Mouse (Mus musculus) thymus, postnatal 36 days (tissue): ENCODE measurements around the gene Olfr1261.

Experiments used
- DNase-seq, 2 experiments: peaks; one replicate each; pipeline ENCODE4 v3.0.0; 2022; ENCODE audit warnings: mixed read lengths in 2 of 2

Gene Olfr1261

GRCm38 (mm10) chr2:89990921-89991320, at the start of gene Olfr1261:
TSS of gene Olfr1261 (plus strand) at chr2:89991221.
- DNase-seq = no peak

- no peak for DNase-seq
These were observed 42.5 kb upstream of the Olfr1261 start, which contains the start of gene Olfr1259 for GRCm38 (mm10) chr2:89948564-89948963. TSS of gene Olfr1259 (minus strand) at chr2:89948664.

GRCm38 (mm10) chr2:89974184-89974583, 16.8 kb upstream of the Olfr1261 start, which contains the start of gene Olfr1260:
TSS of gene Olfr1260 (plus strand) at chr2:89974340.
- no peak for DNase-seq

- no peak for DNase-seq
These were observed 13.3 kb upstream of the Olfr1261 start for GRCm38 (mm10) chr2:89977709-89978108.

GRCm38 (mm10) chr2:89999845-90000244, 8.8 kb downstream of the Olfr1261 start, which contains the start of gene Olfr1262:
TSS of gene Olfr1262 (plus strand) at chr2:90000145.
- DNase-seq = no peak

DNA sequence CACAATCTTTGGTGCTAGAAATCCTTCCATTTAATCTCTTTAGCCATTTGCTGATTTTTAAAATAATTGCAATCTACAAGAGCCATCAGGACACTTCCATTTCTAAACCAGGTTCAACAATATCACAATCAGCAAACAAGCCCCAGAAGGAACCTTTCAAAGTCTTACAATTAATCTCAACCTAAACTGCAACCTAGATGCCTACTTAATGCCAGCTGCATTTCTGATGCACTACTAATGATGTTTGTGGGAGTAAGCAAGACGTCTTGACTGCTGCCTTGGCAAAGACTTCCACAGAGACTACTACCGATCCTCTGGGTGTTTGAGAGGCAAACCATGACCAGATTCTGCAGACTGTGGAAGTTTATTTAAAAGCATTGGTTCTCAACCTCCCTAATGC, 20.8 kb downstream of the Olfr1261 start, which contains the start of gene Olfr1263:
Olfr1263 (plus strand) TSS at position 301 of the 400 bp plus-strand sequence.
- no peak for DNase-seq

DNA sequence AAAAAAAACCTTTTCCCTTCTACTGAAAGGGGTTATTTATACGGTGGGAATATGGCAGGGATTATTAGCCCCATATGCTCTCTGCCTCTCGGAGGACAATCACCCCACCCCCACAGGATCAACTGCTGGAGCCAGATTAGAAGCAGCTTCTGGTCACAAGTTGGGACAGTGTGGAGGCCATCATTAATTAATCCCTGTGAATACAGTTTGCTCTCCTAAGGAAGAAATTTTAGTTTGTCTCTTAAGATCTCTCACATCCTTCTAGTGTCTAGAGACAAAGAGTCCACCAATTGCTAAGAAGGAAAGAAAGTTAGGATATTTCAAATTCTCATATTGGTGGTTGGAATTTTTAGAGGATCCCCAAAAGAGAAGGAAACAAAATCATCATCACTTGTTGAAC, 34.5 kb downstream of the Olfr1261 start, which contains the start of gene Olfr1264:
Olfr1264 (minus strand) TSS at position 101 of the 400 bp plus-strand sequence.
- DNase-seq = no peak

DNA sequence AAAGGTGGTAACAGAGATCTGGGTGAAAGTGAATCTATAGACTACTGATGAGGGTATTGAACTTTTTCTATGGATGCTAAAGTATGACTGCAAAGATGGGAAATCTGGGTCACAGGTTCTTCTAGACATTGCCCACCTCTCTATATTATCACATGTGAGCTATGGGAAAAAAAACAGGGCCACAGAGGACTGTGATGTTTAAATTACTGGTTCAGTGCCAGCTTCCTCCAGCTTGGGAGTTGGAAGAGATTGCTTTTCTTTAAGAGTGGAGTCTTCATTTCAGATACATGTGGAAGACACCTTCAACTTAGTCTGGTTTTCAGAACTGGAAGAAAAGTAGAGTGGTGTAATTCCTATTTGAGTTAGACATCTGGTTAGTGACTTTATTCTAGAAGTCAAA, 44.0 kb downstream of the Olfr1261 start, which contains the start of gene Olfr1265:
Olfr1265 (plus strand) TSS at position 301 of the 400 bp plus-strand sequence.
- no peak for DNase-seq
